Mouse (Mus musculus) kidney, postnatal 36 days (tissue): ENCODE results near the gene Klf5.

Experiments used
- DNase-seq, 2 experiments: peaks; one replicate each; pipeline ENCODE4 v3.0.0; 2021 to 2022; ENCODE audit warnings: mixed read lengths in 2 of 2

The Klf5 gene

GRCm38 (mm10) chr14:99298385-99299021, at the start of gene Klf5:
Gene Klf5 (plus strand): TSS chr14:99298691.
- peak; percentile 95 for DNase-seq

- no peak for DNase-seq
Measured at GRCm38 (mm10) chr14:99262026-99262425, 36.5 kb upstream of the Klf5 start.

GRCm38 (mm10) chr14:99263816-99264215, 34.7 kb upstream of the Klf5 start:
- DNase-seq: no peak

- DNase-seq: no peak
Measured at GRCm38 (mm10) chr14:99265791-99266190, 32.7 kb upstream of the Klf5 start.

- no peak for DNase-seq
Measured at GRCm38 (mm10) chr14:99266749-99267148, 31.7 kb upstream of the Klf5 start.

- DNase-seq: no peak
Measured at GRCm38 (mm10) chr14:99274056-99274455, 24.4 kb upstream of the Klf5 start.

- DNase-seq: no peak
Measured at GRCm38 (mm10) chr14:99275827-99276226, 22.7 kb upstream of the Klf5 start.

- DNase-seq: no peak
Measured at GRCm38 (mm10) chr14:99278312-99278711, 20.2 kb upstream of the Klf5 start.

- no peak for DNase-seq
Measured at GRCm38 (mm10) chr14:99278763-99279486, 19.6 kb upstream of the Klf5 start.

- no peak for DNase-seq
Measured at GRCm38 (mm10) chr14:99280399-99280798, 18.1 kb upstream of the Klf5 start.

- no peak for DNase-seq
Measured at GRCm38 (mm10) chr14:99280825-99281433, 17.6 kb upstream of the Klf5 start.

- no peak for DNase-seq
Measured at GRCm38 (mm10) chr14:99285486-99285885, 13.0 kb upstream of the Klf5 start.

- no peak for DNase-seq
Measured at GRCm38 (mm10) chr14:99292176-99292575, 6.3 kb upstream of the Klf5 start.

- no peak for DNase-seq
Measured at GRCm38 (mm10) chr14:99294424-99294823, 4.1 kb upstream of the Klf5 start.

- DNase-seq: no peak
Measured at GRCm38 (mm10) chr14:99295606-99296341, 2.7 kb upstream of the Klf5 start.

GRCm38 (mm10) chr14:99299022-99299481, 561 bp downstream of the Klf5 start:
- DNase-seq: peak; percentile 61 to 80

GRCm38 (mm10) chr14:99299701-99300191, 1.3 kb downstream of the Klf5 start:
- no peak for DNase-seq

- no peak for DNase-seq
Measured at GRCm38 (mm10) chr14:99301472-99301871, 3.0 kb downstream of the Klf5 start.

GRCm38 (mm10) chr14:99304387-99304786, 5.9 kb downstream of the Klf5 start:
- no peak for DNase-seq

- no peak for DNase-seq
Measured at GRCm38 (mm10) chr14:99304997-99305792, 6.7 kb downstream of the Klf5 start.

GRCm38 (mm10) chr14:99306410-99306809, 7.9 kb downstream of the Klf5 start:
- DNase-seq: no peak

GRCm38 (mm10) chr14:99309606-99310005, 11.1 kb downstream of the Klf5 start:
- no peak for DNase-seq
